Mouse (Mus musculus) hindbrain, embryonic 16.5 days (tissue): ENCODE measurements around the gene H3f3b. TPM values are rescaled to one million over a fixed set of nuclear protein-coding genes. Genes with fewer than 3 reads are reported as not detected.

Experiments used
- ATAC-seq: fragments of 200-750 bp; cut with Nextera tagmentation; 2 replicates; pipeline ENCODE4 v1.8.0; 2017; ENCODE audit warnings: moderate TSS enrichment, moderate library complexity
- H3K27ac ChIP-seq: fragments of 300-500 bp; sonication (generic); 2 replicates; pipeline ENCODE4 v1.5.1; 2014; ENCODE audit warnings: low read depth, mild to moderate bottlenecking, control low read depth, low read length, moderate library complexity
- H3K27me3 ChIP-seq: fragments of 300-500 bp; sonication (generic); replicated peaks from 2 replicates; pipeline ENCODE4 v1.6.1; 2014; ENCODE audit warnings: low read length; ENCODE audit not compliant: control insufficient read depth, insufficient read depth
- H3K36me3 ChIP-seq: fragments of 300-500 bp; sonication (generic); 2 replicates; pipeline ENCODE4 v1.6.1; 2014; ENCODE audit warnings: mild to moderate bottlenecking, low read length, moderate library complexity, mixed read lengths; ENCODE audit not compliant: control insufficient read depth, insufficient read depth
- H3K4me1 ChIP-seq: fragments of 300-500 bp; sonication (generic); 2 replicates; pipeline ENCODE4 v1.6.1; 2014; ENCODE audit warnings: low read depth, low read length; ENCODE audit not compliant: control insufficient read depth, insufficient read depth
- H3K4me2 ChIP-seq: fragments of 300-500 bp; sonication (generic); 2 replicates; pipeline ENCODE4 v1.6.1; 2014; ENCODE audit warnings: mild to moderate bottlenecking, low read length, control low read depth, moderate library complexity
- H3K4me3 ChIP-seq: fragments of 300-500 bp; sonication (generic); 2 replicates; pipeline ENCODE4 v1.5.1; 2014; ENCODE audit warnings: mild to moderate bottlenecking, low read length, control low read depth, moderate library complexity
- H3K9ac ChIP-seq: fragments of 300-500 bp; sonication (generic); 2 replicates; pipeline ENCODE4 v1.6.1; 2014; ENCODE audit warnings: low read depth, mild to moderate bottlenecking, control low read depth, low read length, moderate library complexity
- H3K9me3 ChIP-seq: fragments of 300-500 bp; sonication (generic); 2 replicates; pipeline ENCODE4 v1.6.1; 2014; ENCODE audit warnings: mild to moderate bottlenecking, low read length, moderate library complexity; ENCODE audit not compliant: control insufficient read depth
- WGBS: fragments of 180-500 bp; shearing (Covaris S2); extraction: QIAGEN DNeasy Blood & Tissue Kit; methylation state at CpG from one replicate; pipeline ENCODE4 v1.1.7; 2014; 5-methylcytosine and 5-hydroxymethylcytosine counted together
- polyA plus RNA-seq: library from polyadenylated mRNA; unstranded; fragments of >200 nt; fragmentation: Nextera tagmentation; extraction: Ambion mirVana; gene quantifications from 2 replicates; pipeline ENCODE4 v1.2.1, GENCODE M21; 2015

The H3f3b gene
- polyA plus RNA-seq, 1 experiment from 2014 or later, result 1,603 TPM

GRCm38 (mm10) chr11:116053510-116054229 lies 25.9 kb upstream of the H3f3b start:
- Histone ChIP-seq H3K4me3 (no peak overlapping the region), H3K9me3 (no peaks in the 10 kb centered on the region), H3K36me3 (peaks cover 57% of the 10 kb centered on the region), H3K9ac (no peak overlapping the region), H3K27ac (no peak overlapping the region), H3K4me2 (no peak overlapping the region), H3K4me1 (no peaks in the 10 kb centered on the region), H3K27me3 (no peaks in the 10 kb centered on the region)
- WGBS, result 95% methylated on average over 9 of the region's 9 CpGs
- ATAC-seq, result no peak

GRCm38 (mm10) chr11:116050196-116050595 lies 22.4 kb upstream of the H3f3b start:
- Histone ChIP-seq H3K9ac (no peak overlapping the region), H3K36me3 (peaks cover 41% of the 10 kb centered on the region), H3K4me1 (no peaks in the 10 kb centered on the region), H3K9me3 (no peaks in the 10 kb centered on the region), H3K27ac (no peak overlapping the region), H3K4me2 (no peak overlapping the region), H3K27me3 (no peaks in the 10 kb centered on the region), H3K4me3 (no peak overlapping the region)
- WGBS, result 82% methylated on average over 4 of the region's 4 CpGs
- ATAC-seq, result no peak

- Histone ChIP-seq H3K9ac (no peak overlapping the region), H3K27me3 (no peaks in the 10 kb centered on the region), H3K9me3 (no peaks in the 10 kb centered on the region), H3K4me2 (no peak overlapping the region), H3K4me3 (no peak overlapping the region), H3K4me1 (no peaks in the 10 kb centered on the region), H3K27ac (no peak overlapping the region), H3K36me3 (peaks cover 35% of the 10 kb centered on the region)
- ATAC-seq, result no peak
- WGBS, result 96% methylated on average over 2 of the region's 2 CpGs
These were observed 21.8 kb upstream of the H3f3b start for GRCm38 (mm10) chr11:116049610-116050009.

DNA sequence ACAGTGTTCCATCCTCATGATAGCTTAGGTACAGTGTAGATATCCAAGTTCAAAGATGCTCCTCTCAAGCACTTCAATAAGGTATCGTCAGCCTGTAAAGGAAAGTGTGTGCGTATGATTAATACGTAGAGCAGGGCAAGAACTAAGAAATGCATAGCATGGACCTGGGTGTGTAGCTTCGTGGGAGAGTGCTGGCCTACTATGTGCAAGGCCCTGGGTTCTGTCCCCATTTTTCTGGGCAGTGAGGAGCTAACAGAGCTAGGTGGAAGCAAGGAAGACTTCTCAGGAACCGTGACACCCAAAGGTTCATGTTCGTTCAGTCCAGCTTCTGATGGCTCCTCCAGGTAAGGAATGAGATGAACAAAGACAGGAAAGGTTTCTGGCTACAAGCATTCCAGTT lies 17.4 kb upstream of the H3f3b start:
- no peaks in the 10 kb centered on the region for H3K27me3 ChIP-seq
- no peak overlapping the region for H3K27ac ChIP-seq
- no peak overlapping the region for H3K9ac ChIP-seq
- H3K4me2 ChIP-seq, result no peak overlapping the region
- no peaks in the 10 kb centered on the region for H3K4me1 ChIP-seq
- no peaks in the 10 kb centered on the region for H3K9me3 ChIP-seq
- 93% methylated on average over 6 of the region's 6 CpGs for WGBS
- ATAC-seq, result no peak
- no peak overlapping the region for H3K4me3 ChIP-seq
- peaks cover 24% of the 10 kb centered on the region for H3K36me3 ChIP-seq

DNA sequence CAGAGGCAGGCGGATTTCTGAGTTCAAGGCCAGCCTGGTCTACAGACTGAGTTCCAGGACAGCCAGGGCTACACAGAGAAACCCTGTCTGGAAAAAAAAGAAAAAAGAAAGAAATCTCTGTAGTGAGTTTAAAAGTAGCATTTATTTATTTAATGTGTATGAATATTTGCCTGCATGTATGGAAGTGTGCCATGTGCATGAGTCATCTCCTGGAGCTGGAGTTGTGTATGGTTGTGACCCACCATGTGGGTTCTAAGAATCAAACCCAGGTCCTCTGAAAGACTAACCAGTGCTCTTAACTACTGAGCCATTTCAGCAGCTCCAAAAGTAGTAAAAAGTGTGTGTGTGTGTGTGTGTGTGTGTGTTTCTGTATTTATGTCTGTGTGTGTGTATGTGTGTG lies 15.5 kb upstream of the H3f3b start:
- H3K4me3 ChIP-seq, result no peak overlapping the region
- H3K4me2 ChIP-seq, result no peak overlapping the region
- no peaks in the 10 kb centered on the region for H3K9me3 ChIP-seq
- no peak overlapping the region for H3K9ac ChIP-seq
- H3K27ac ChIP-seq, result no peak overlapping the region
- peaks cover 11% of the 10 kb centered on the region for H3K36me3 ChIP-seq
- no peak for ATAC-seq
- no peaks in the 10 kb centered on the region for H3K4me1 ChIP-seq
- no peaks in the 10 kb centered on the region for H3K27me3 ChIP-seq
- WGBS, result 96% methylated on average over 1 of the region's 1 CpGs

GRCm38 (mm10) chr11:116042372-116043138 lies 14.8 kb upstream of the H3f3b start:
- Histone ChIP-seq H3K36me3 (peaks cover 9% of the 10 kb centered on the region; the same call in 1 of the 2 replicates), H3K4me1 (no peaks in the 10 kb centered on the region), H3K27me3 (no peaks in the 10 kb centered on the region), H3K9me3 (no peaks in the 10 kb centered on the region), H3K9ac (no peak overlapping the region), H3K4me2 (no peak overlapping the region), H3K27ac (no peak overlapping the region), H3K4me3 (no peak overlapping the region)
- 93% methylated on average over 5 of the region's 5 CpGs for WGBS
- ATAC-seq, result no peak

DNA sequence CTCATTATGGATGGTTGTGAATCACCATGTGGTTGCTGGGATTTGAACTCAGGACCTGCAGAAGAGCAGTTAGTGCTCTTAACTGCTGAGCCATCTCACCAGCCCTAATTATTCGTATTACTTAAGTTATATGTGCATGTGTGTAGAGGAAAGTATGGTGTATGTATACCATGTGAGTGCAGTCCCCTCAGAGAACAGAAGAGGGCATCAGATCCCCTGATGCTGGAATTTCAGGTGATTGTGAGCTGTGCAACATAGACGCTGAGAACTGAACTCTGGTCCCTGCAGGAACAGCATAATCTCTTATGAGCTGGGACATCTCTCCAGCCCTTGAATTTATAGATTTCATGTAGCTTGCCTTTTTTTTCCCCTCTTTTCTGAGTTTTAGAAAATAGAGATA lies 14.1 kb upstream of the H3f3b start:
- no peak overlapping the region for H3K4me2 ChIP-seq
- WGBS, result 100% methylated on average over 2 of the region's 2 CpGs
- H3K27me3 ChIP-seq, result no peaks in the 10 kb centered on the region
- no peak overlapping the region for H3K4me3 ChIP-seq
- H3K9ac ChIP-seq, result no peak overlapping the region
- H3K36me3 ChIP-seq, result peaks cover 7% of the 10 kb centered on the region; the same call in 1 of the 2 replicates
- H3K4me1 ChIP-seq, result no peaks in the 10 kb centered on the region
- H3K9me3 ChIP-seq, result no peaks in the 10 kb centered on the region
- no peak overlapping the region for H3K27ac ChIP-seq
- no peak for ATAC-seq

DNA sequence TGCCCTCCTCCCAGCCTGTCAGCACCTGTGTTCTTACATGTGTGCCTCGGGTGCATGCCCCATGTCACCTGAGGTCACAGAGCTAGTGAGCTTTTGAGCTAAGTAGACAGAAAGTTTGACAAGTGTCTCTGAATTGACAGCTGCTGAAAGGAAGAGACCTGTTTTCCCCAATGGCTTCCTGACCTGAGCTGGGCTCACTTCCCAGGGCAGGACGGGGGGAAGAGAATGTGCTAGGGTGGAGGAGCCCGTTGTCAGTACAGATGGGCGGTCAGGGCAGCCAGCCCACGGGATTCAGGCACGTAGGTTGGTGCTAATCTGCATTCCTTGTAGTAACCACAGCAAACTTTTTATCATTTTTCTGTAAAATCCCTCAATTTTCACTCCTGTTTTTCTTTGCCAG lies 12.8 kb upstream of the H3f3b start:
- WGBS, result 89% methylated on average over 6 of the region's 6 CpGs
- Histone ChIP-seq H3K27ac (no peak overlapping the region), H3K36me3 (peaks cover 7% of the 10 kb centered on the region; the same call in 1 of the 2 replicates), H3K27me3 (no peaks in the 10 kb centered on the region), H3K9ac (no peak overlapping the region), H3K4me2 (no peak overlapping the region), H3K4me1 (no peaks in the 10 kb centered on the region), H3K9me3 (no peaks in the 10 kb centered on the region), H3K4me3 (no peak overlapping the region)
- no peak for ATAC-seq

DNA sequence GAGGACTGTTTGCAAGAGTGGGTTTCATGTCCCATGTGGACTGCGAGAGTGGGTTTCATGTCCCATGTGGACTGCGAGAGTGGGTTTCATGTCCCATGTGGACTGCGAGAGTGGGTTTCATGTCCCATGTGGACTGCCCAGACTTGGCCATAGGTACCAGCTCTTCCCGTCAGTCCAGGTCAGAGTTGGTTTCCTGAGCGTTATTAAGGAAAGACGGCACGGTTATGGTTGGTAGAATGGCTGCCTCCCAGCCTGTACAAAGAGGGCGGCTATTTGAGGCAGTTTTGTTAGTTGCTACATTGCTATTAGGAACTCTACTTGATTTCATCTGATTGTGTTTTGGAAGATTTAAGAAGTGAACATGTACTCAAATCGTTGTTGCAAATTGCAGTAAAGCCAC lies 10.1 kb upstream of the H3f3b start:
- H3K36me3 ChIP-seq, result peaks cover 7% of the 10 kb centered on the region; the same call in 1 of the 2 replicates
- H3K4me1 ChIP-seq, result peaks cover 1% of the 10 kb centered on the region; the same call in 1 of the 2 replicates
- H3K9ac ChIP-seq, result no peak overlapping the region
- no peak overlapping the region for H3K4me3 ChIP-seq
- 93% methylated on average over 9 of the region's 9 CpGs for WGBS
- no peak overlapping the region for H3K27ac ChIP-seq
- no peaks in the 10 kb centered on the region for H3K27me3 ChIP-seq
- ATAC-seq, result no peak
- H3K9me3 ChIP-seq, result no peaks in the 10 kb centered on the region
- no peak overlapping the region for H3K4me2 ChIP-seq
